Mouse (Mus musculus) liver, embryonic 14.5 days (tissue): Measurements from ENCODE around the gene Picalm.

Source experiments
- CTCF ChIP-seq: IDR thresholded peaks from 2 replicates; pipeline ENCODE4 v1.5.1; 2016; ENCODE audit warnings: antibody characterized with exemption, low read depth, control low read depth
- EP300 ChIP-seq: IDR thresholded peaks from 2 replicates; pipeline ENCODE4 v1.6.1; 2016; ENCODE audit warnings: antibody characterized with exemption, low read depth

- TF ChIP-seq CTCF (no peak), EP300 (no peak; the same call in 1 of the 2 replicates)
Measured at GRCm38 (mm10) chr7:90203914-90204313, 73.9 kb downstream of the Picalm start.
